Mouse (Mus musculus) CH12.LX (cell line): ENCODE data around the gene Ppara. TPM values are rescaled to one million over a fixed set of nuclear protein-coding genes. Genes with fewer than 3 reads are reported as not detected.
"Not testable (repeated sequence)": the region's sequence is repeated elsewhere in the genome, so short reads cannot be mapped to it uniquely, and the experiment has no call there.

Source experiments
- DNase-seq: peaks from one replicate; pipeline ENCODE4 v3.0.0-alpha.2; 2013; ENCODE audit errors: extremely low read depth
- H3K27ac ChIP-seq: 2 replicates; pipeline ENCODE4 v1.5.1; 2012; ENCODE audit warnings: low read depth, mild to moderate bottlenecking, control low read depth, moderate library complexity; ENCODE audit not compliant: insufficient read depth
- H3K27me3 ChIP-seq: replicated peaks from 2 replicates; pipeline ENCODE3; 2012; ENCODE audit warnings: inconsistent platforms
- H3K36me3 ChIP-seq, 2 experiments: replicated peaks in 1 of 2; 2 replicates each; pipeline versions ENCODE3 to v1.6.1; 2012; ENCODE audit warnings: inconsistent platforms in 1 of 2, low read length in 1 of 2, mild to moderate bottlenecking in 1 of 2, mixed read lengths in 1 of 2, moderate library complexity in 1 of 2; ENCODE audit not compliant: control insufficient read depth in 1 of 2, insufficient read depth in 1 of 2
- H3K4me1 ChIP-seq, 2 experiments: 2 replicates each; pipeline ENCODE4 v1.6.1; 2012; ENCODE audit warnings: inconsistent platforms in 1 of 2, moderate library complexity in 1 of 2; ENCODE audit not compliant: insufficient read depth in 2 of 2, control insufficient read depth in 1 of 2
- H3K4me2 ChIP-seq: 2 replicates; pipeline ENCODE4 v1.6.1; 2012; ENCODE audit warnings: low read depth, mild to moderate bottlenecking, control low read depth; ENCODE audit not compliant: poor library complexity, insufficient read depth, severe bottlenecking
- H3K4me3 ChIP-seq, 3 experiments: fragments of 150-350 bp in 1 of 3; sonication (generic) in 1 of 3; replicated peaks in 1 of 3; 2 replicates each; pipeline versions ENCODE3 to v1.5.1; 2011 to 2012; ENCODE audit warnings: low read depth in 2 of 3, low read length in 2 of 3, mild to moderate bottlenecking in 2 of 3, moderate library complexity in 2 of 3, control low read depth in 1 of 3, improper control_type of control experiment in 1 of 3, inconsistent platforms in 1 of 3, mixed read lengths in 1 of 3; ENCODE audit not compliant: poor library complexity in 1 of 3
- H3K79me2 ChIP-seq: replicated peaks from 2 replicates; pipeline ENCODE4 v1.6.1; 2012; ENCODE audit warnings: mild to moderate bottlenecking, moderate library complexity; ENCODE audit not compliant: control insufficient read depth, poor library complexity, insufficient read depth, severe bottlenecking; ENCODE audit errors: extremely low read depth
- H3K9ac ChIP-seq: 2 replicates; pipeline ENCODE4 v1.6.1; 2012; ENCODE audit warnings: low read depth, mild to moderate bottlenecking, control low read depth, moderate library complexity; ENCODE audit not compliant: insufficient read depth
- H3K9me3 ChIP-seq: replicated peaks from 2 replicates; pipeline ENCODE3; 2012; ENCODE audit warnings: low read length, inconsistent platforms, mixed read lengths
- BHLHE40 ChIP-seq: IDR thresholded peaks from 2 replicates; pipeline ENCODE4 v1.6.1; 2011; ENCODE audit warnings: mild to moderate bottlenecking, low read depth, low read length, improper control_type of control experiment
- CTCF ChIP-seq, 2 experiments: IDR thresholded peaks in 1 of 2; conservative IDR thresholded peaks in 1 of 2; 2 replicates each; pipeline ENCODE4 v1.5.1; 2011 to 2012; ENCODE audit warnings: low read depth in 2 of 2, low read length in 2 of 2, improper control_type of control experiment in 1 of 2, inconsistent platforms in 1 of 2, mild to moderate bottlenecking in 1 of 2, moderate library complexity in 1 of 2
- EP300 ChIP-seq: IDR thresholded peaks from 2 replicates; pipeline ENCODE4 v1.6.1; 2011; ENCODE audit warnings: low read length, improper control_type of control experiment
- ETS1 ChIP-seq: conservative IDR thresholded peaks from 2 replicates; pipeline ENCODE4 v1.6.1; 2012; ENCODE audit warnings: low read depth, mild to moderate bottlenecking, inconsistent platforms, low read length, improper control_type of control experiment, moderate library complexity
- IRF4 ChIP-seq: IDR thresholded peaks from 2 replicates; pipeline ENCODE4 v1.6.1; 2014; ENCODE audit warnings: low read depth, mild to moderate bottlenecking, inconsistent platforms, low read length, improper control_type of control experiment
- JUN ChIP-seq: IDR thresholded peaks from 2 replicates; pipeline ENCODE4 v1.6.1; 2011; ENCODE audit warnings: low read depth, mild to moderate bottlenecking, low read length, improper control_type of control experiment, moderate library complexity; ENCODE audit not compliant: insufficient read depth
- JUND ChIP-seq: conservative IDR thresholded peaks from 2 replicates; pipeline ENCODE4 v1.6.1; 2011; ENCODE audit warnings: low read depth, low read length, improper control_type of control experiment
- KAT2A ChIP-seq: IDR thresholded peaks from 2 replicates; pipeline ENCODE4 v1.6.1; 2012; ENCODE audit warnings: low read length, improper control_type of control experiment, inconsistent platforms; ENCODE audit not compliant: insufficient replicate concordance
- MEF2A ChIP-seq: IDR thresholded peaks from 2 replicates; pipeline ENCODE4 v1.6.1; 2014; ENCODE audit warnings: low read depth, mild to moderate bottlenecking, inconsistent platforms, low read length, improper control_type of control experiment, borderline replicate concordance
- MXI1 ChIP-seq: IDR thresholded peaks from 2 replicates; pipeline ENCODE4 v1.6.1; 2011; ENCODE audit warnings: mild to moderate bottlenecking, low read depth, low read length, improper control_type of control experiment
- MYC ChIP-seq: IDR thresholded peaks from 2 replicates; pipeline ENCODE4 v1.6.1; 2011; ENCODE audit warnings: low read depth, mild to moderate bottlenecking, improper control_type of control experiment, low read length
- NELFE ChIP-seq: IDR thresholded peaks from 2 replicates; pipeline ENCODE4 v1.6.1; 2011; ENCODE audit warnings: low read depth, low read length, improper control_type of control experiment
- PAX5 ChIP-seq: IDR thresholded peaks from 2 replicates; pipeline ENCODE4 v1.6.1; 2012; ENCODE audit warnings: low read length, inconsistent platforms, mixed read lengths
- RAD21 ChIP-seq: IDR thresholded peaks from 2 replicates; pipeline ENCODE4 v1.6.1; 2011; ENCODE audit warnings: low read depth, mild to moderate bottlenecking, low read length, improper control_type of control experiment, moderate library complexity
- TCF12 ChIP-seq: IDR thresholded peaks from 2 replicates; pipeline ENCODE4 v1.6.1; 2014; ENCODE audit warnings: low read depth, mild to moderate bottlenecking, inconsistent platforms, low read length, improper control_type of control experiment
- UBTF ChIP-seq: IDR thresholded peaks from 2 replicates; pipeline ENCODE4 v1.6.1; 2012; ENCODE audit warnings: low read depth, mild to moderate bottlenecking, inconsistent platforms, low read length, improper control_type of control experiment, moderate library complexity
- ZC3H11A ChIP-seq: IDR thresholded peaks from 2 replicates; pipeline ENCODE4 v1.6.1; 2012; ENCODE audit warnings: low read depth, mild to moderate bottlenecking, inconsistent platforms, low read length, improper control_type of control experiment
- dilution Hi-C: fragments of 300-500 bp; cut with MboI; formaldehyde crosslinking; loops from 2 replicates; pipeline ENCODE4 v1.14.3; 2020; ENCODE audit warnings: low sequenced_read_pairs; ENCODE audit not compliant: extremely low pct_unique_long_range_greater_than_20kb, extremely low pct_ligation_motif_present
- in situ Hi-C: fragments of 300-500 bp; cut with MboI; formaldehyde crosslinking; loops from 3 replicates; pipeline ENCODE4 v1.14.3; 2019; ENCODE audit warnings: low sequenced_read_pairs, low pct_ligation_motif_present, low pct_unique_long_range_greater_than_20kb, mixed read lengths
- polyA plus RNA-seq: library from polyadenylated mRNA; unstranded; fragments of >175 nt; gene quantifications from 2 replicates; pipeline ENCODE4 v1.2.1, GENCODE M21; 2012; ENCODE audit warnings: low read depth; ENCODE audit not compliant: insufficient read length
- total RNA-seq, 2 experiments: library from RNA; depleted of rRNA; stranded (reverse); fragments of 300-350 nt in 1 of 2; fragments of >200 nt in 1 of 2; gene quantifications; 2 replicates each; pipeline ENCODE4 v1.2.3; 2012 to 2014

Ppara gene
- total and polyA plus RNA-seq, 3 experiments: not detected

GRCm38 (mm10) chr15:85776771-85777170 is 42.0 kb downstream of the Ppara start:
- Histone ChIP-seq H3K36me3 (no peaks in the 10 kb centered on the region), H3K9me3 (no peaks in the 10 kb centered on the region), H3K79me2 (no peaks in the 10 kb centered on the region), H3K4me1 (peaks cover 2 to 8% of the 10 kb centered on the region in 2 experiments; a peak in 2 of 4 replicates), H3K4me2 (no peak overlapping the region)
- DNase-seq: no peak
- no peak for TF ChIP-seq PAX5
- no peak for TF ChIP-seq TCF12
- no peak for TF ChIP-seq KAT2A
- TF ChIP-seq RAD21: no peak
- no peak for TF ChIP-seq ETS1
- TF ChIP-seq EP300: no peak
- TF ChIP-seq IRF4: no peak
- TF ChIP-seq UBTF: no peak
- no peak for TF ChIP-seq BHLHE40
- TF ChIP-seq ZC3H11A: no peak
- no peak for TF ChIP-seq JUN
- TF ChIP-seq MEF2A: no peak
- TF ChIP-seq MYC: no peak
- no peak for TF ChIP-seq JUND
- TF ChIP-seq MXI1: no peak
- no peak for TF ChIP-seq NELFE
- no peak for TF ChIP-seq CTCF (conservative IDR thresholded peaks at IDR 0.05 in 1 of 2, IDR thresholded peaks at IDR 0.05 in 1 of 2; ENCODE audit: low read depth in 2 of 2, low read length in 2 of 2)
- TF ChIP-seq, all 38 proteins: peak for 0
- dilution Hi-C loops: no loop called here
- Histone ChIP-seq H3K27ac (no peak overlapping the region), H3K9ac (no peak overlapping the region), H3K4me3 (no peak overlapping the region), H3K27me3 (peaks cover 15% of the 10 kb centered on the region)
- in situ Hi-C loops: no loop called here

DNA sequence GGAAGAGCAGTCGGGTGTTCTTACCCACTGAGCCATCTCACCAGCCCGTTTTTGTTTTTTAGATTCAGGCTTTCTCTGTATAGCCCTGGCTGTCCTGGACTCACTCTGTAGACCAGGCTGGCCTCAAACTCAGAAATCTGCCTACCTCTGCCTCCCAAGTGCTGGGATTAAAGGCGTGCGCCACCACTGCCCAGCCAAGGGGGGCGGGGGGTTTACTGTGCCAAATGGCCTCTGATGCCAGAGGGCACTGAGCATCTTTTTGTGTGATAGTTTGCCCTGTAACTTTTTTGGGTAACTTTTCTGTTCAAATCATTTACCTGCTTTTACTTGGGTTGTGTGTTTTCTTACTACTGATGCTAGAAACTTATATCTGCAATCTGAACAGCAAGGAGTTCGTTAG is 44.1 kb downstream of the Ppara start:
- H3K79me2 ChIP-seq, H3K36me3 ChIP-seq, H3K27ac ChIP-seq, H3K9me3 ChIP-seq, H3K4me2 ChIP-seq, in situ Hi-C loops, H3K9ac ChIP-seq, H3K4me1 ChIP-seq, H3K27me3 ChIP-seq, H3K4me3 ChIP-seq, dilution Hi-C loops, DNase-seq: not testable (repeated sequence)
